Mouse (Mus musculus) kidney, embryonic 14.5 days (tissue): ENCODE data around the gene Bcr. TPM values are rescaled to one million over a fixed set of nuclear protein-coding genes. Genes with fewer than 3 reads are reported as not detected.

Experiments used
- ATAC-seq: fragments of 200-750 bp; cut with Nextera tagmentation; 2 replicates; pipeline ENCODE4 v1.8.0; 2017; ENCODE audit warnings: moderate number of reproducible peaks, mild to moderate bottlenecking, moderate TSS enrichment, moderate library complexity; ENCODE audit not compliant: low FRiP score, low TSS enrichment
- H3K27ac ChIP-seq: fragments of 300-500 bp; sonication (generic); 2 replicates; pipeline ENCODE4 v1.5.1; 2014; ENCODE audit warnings: low read depth, mild to moderate bottlenecking, low read length, moderate library complexity, mixed read lengths
- H3K27me3 ChIP-seq: fragments of 300-500 bp; sonication (generic); 2 replicates; pipeline ENCODE4 v1.6.1; 2014; ENCODE audit warnings: mild to moderate bottlenecking, low read length; ENCODE audit not compliant: control insufficient read depth, insufficient read depth
- H3K36me3 ChIP-seq: fragments of 300-500 bp; sonication (generic); 2 replicates; pipeline ENCODE4 v1.6.1; 2014; ENCODE audit warnings: low read length, mixed read lengths; ENCODE audit not compliant: control insufficient read depth, insufficient read depth
- H3K4me1 ChIP-seq: fragments of 300-500 bp; sonication (generic); 2 replicates; pipeline ENCODE4 v1.6.1; 2014; ENCODE audit warnings: low read length, mixed read lengths; ENCODE audit not compliant: control insufficient read depth, insufficient read depth
- H3K4me2 ChIP-seq: fragments of 300-500 bp; sonication (generic); replicated peaks from 2 replicates; pipeline ENCODE4 v1.6.1; 2014; ENCODE audit warnings: low read depth, mild to moderate bottlenecking, low read length
- H3K4me3 ChIP-seq: fragments of 300-500 bp; sonication (generic); 2 replicates; pipeline ENCODE4 v1.5.1; 2014; ENCODE audit warnings: mild to moderate bottlenecking, low read length
- H3K9ac ChIP-seq: fragments of 300-500 bp; sonication (generic); 2 replicates; pipeline ENCODE4 v1.6.1; 2014; ENCODE audit warnings: low read depth, mild to moderate bottlenecking, low read length, moderate library complexity
- H3K9me3 ChIP-seq: fragments of 300-500 bp; sonication (generic); 2 replicates; pipeline ENCODE4 v1.6.1; 2016; ENCODE audit warnings: low read length; ENCODE audit not compliant: control insufficient read depth
- WGBS: fragments of 180-500 bp; shearing (Covaris S2); extraction: QIAGEN DNeasy Blood & Tissue Kit; methylation state at CpG from one replicate; pipeline ENCODE4 v1.1.7; 2014; 5-methylcytosine and 5-hydroxymethylcytosine counted together
- polyA plus RNA-seq: library from polyadenylated mRNA; unstranded; fragments of >200 nt; fragmentation: Nextera tagmentation; extraction: Ambion mirVana; gene quantifications from 2 replicates; pipeline ENCODE4 v1.2.1, GENCODE M21; 2014

The Bcr gene
- polyA plus RNA-seq, 1 experiment from 2014 or later: 10.0 TPM

GRCm38 (mm10) chr10:75166601-75167000, 106.2 kb downstream of the Bcr start:
- Histone ChIP-seq H3K4me3 (no peak overlapping the region), H3K27me3 (no peaks in the 10 kb centered on the region), H3K4me2 (no peak overlapping the region), H3K27ac (no peak overlapping the region), H3K9me3 (no peaks in the 10 kb centered on the region), H3K4me1 (no peaks in the 10 kb centered on the region), H3K9ac (no peak overlapping the region), H3K36me3 (peaks cover 58% of the 10 kb centered on the region)
- WGBS: 89% methylated on average over 4 of the region's 4 CpGs
- ATAC-seq: no peak

- 41% methylated on average over 12 of the region's 12 CpGs for WGBS
- no peak overlapping the region for H3K27ac ChIP-seq
- H3K4me2 ChIP-seq: no peak overlapping the region
Observed at GRCm38 (mm10) chr10:75170207-75170850, 109.9 kb downstream of the Bcr start.

GRCm38 (mm10) chr10:75173056-75173455, 112.7 kb downstream of the Bcr start:
- Histone ChIP-seq H3K4me1 (no peaks in the 10 kb centered on the region), H3K4me3 (no peak overlapping the region), H3K36me3 (peaks cover 42% of the 10 kb centered on the region), H3K27me3 (no peaks in the 10 kb centered on the region), H3K27ac (peak overlapping the region; percentile 37; the same call in 1 of the 2 replicates), H3K9ac (no peak overlapping the region), H3K9me3 (no peaks in the 10 kb centered on the region), H3K4me2 (no peak overlapping the region)
- peak; percentile 68 for ATAC-seq
- 39% methylated on average over 8 of the region's 8 CpGs for WGBS

More at GRCm38 (mm10) chr10:75170207-75170850, 109.9 kb downstream of the Bcr start:
- peak; percentile 24; the same call in 1 of the 2 replicates for ATAC-seq
- H3K4me3 ChIP-seq: no peak overlapping the region
- H3K4me1 ChIP-seq: no peaks in the 10 kb centered on the region
- H3K9ac ChIP-seq: no peak overlapping the region
- peaks cover 40% of the 10 kb centered on the region for H3K36me3 ChIP-seq
- H3K27me3 ChIP-seq: no peaks in the 10 kb centered on the region
- H3K9me3 ChIP-seq: no peaks in the 10 kb centered on the region

- H3K27ac ChIP-seq: no peak overlapping the region
- no peak overlapping the region for H3K4me3 ChIP-seq
- H3K9ac ChIP-seq: no peak overlapping the region
- ATAC-seq: no peak; the same call in 1 of the 2 replicates
- no peaks in the 10 kb centered on the region for H3K27me3 ChIP-seq
- H3K4me1 ChIP-seq: no peaks in the 10 kb centered on the region
- H3K4me2 ChIP-seq: no peak overlapping the region
- H3K36me3 ChIP-seq: peaks cover 44% of the 10 kb centered on the region
- WGBS: 67% methylated on average over 12 of the region's 12 CpGs
- H3K9me3 ChIP-seq: no peaks in the 10 kb centered on the region
Observed at GRCm38 (mm10) chr10:75173712-75174111, 113.3 kb downstream of the Bcr start.

GRCm38 (mm10) chr10:75176494-75176893, 116.1 kb downstream of the Bcr start:
- Histone ChIP-seq H3K4me1 (no peaks in the 10 kb centered on the region), H3K4me3 (no peak overlapping the region), H3K27me3 (no peaks in the 10 kb centered on the region), H3K9ac (no peak overlapping the region), H3K9me3 (no peaks in the 10 kb centered on the region), H3K36me3 (peaks cover 52% of the 10 kb centered on the region), H3K4me2 (no peak overlapping the region), H3K27ac (no peak overlapping the region)
- WGBS: 59% methylated on average over 8 of the region's 8 CpGs
- ATAC-seq: no peak

- no peak for ATAC-seq
- 84% methylated on average over 5 of the region's 5 CpGs for WGBS
- Histone ChIP-seq H3K36me3 (peaks cover 64% of the 10 kb centered on the region), H3K27ac (no peak overlapping the region), H3K9ac (no peak overlapping the region), H3K27me3 (no peaks in the 10 kb centered on the region), H3K9me3 (no peaks in the 10 kb centered on the region), H3K4me1 (no peaks in the 10 kb centered on the region), H3K4me2 (no peak overlapping the region), H3K4me3 (no peak overlapping the region)
Observed at GRCm38 (mm10) chr10:75178911-75179310, 118.5 kb downstream of the Bcr start.

- peak; percentile 50; the same call in 1 of the 2 replicates for ATAC-seq
- no peak overlapping the region for H3K9ac ChIP-seq
- no peak overlapping the region for H3K4me3 ChIP-seq
- H3K4me1 ChIP-seq: no peaks in the 10 kb centered on the region
- H3K9me3 ChIP-seq: no peaks in the 10 kb centered on the region
- no peaks in the 10 kb centered on the region for H3K27me3 ChIP-seq
- 27% methylated on average over 14 of the region's 14 CpGs for WGBS
- peaks cover 55% of the 10 kb centered on the region for H3K36me3 ChIP-seq
- no peak overlapping the region for H3K27ac ChIP-seq
- H3K4me2 ChIP-seq: no peak overlapping the region
Observed at GRCm38 (mm10) chr10:75182151-75182774, 121.9 kb downstream of the Bcr start.

- WGBS: 90% methylated on average over 9 of the region's 9 CpGs
- Histone ChIP-seq H3K4me2 (no peak overlapping the region), H3K4me3 (no peak overlapping the region), H3K9ac (no peak overlapping the region), H3K36me3 (peaks cover 31% of the 10 kb centered on the region), H3K4me1 (no peaks in the 10 kb centered on the region), H3K27ac (no peak overlapping the region), H3K27me3 (no peaks in the 10 kb centered on the region), H3K9me3 (no peaks in the 10 kb centered on the region)
- no peak for ATAC-seq
Observed at GRCm38 (mm10) chr10:75184826-75185225, 124.4 kb downstream of the Bcr start.

- Histone ChIP-seq H3K9ac (no peak overlapping the region), H3K9me3 (no peaks in the 10 kb centered on the region), H3K27me3 (no peaks in the 10 kb centered on the region), H3K36me3 (peaks cover 16% of the 10 kb centered on the region), H3K4me3 (no peak overlapping the region), H3K4me2 (no peak overlapping the region), H3K27ac (no peak overlapping the region), H3K4me1 (no peaks in the 10 kb centered on the region)
- no peak for ATAC-seq
- 43% methylated on average over 6 of the region's 6 CpGs for WGBS
Observed at GRCm38 (mm10) chr10:75186551-75186950, 126.2 kb downstream of the Bcr start.
